7 mouse cellular contexts compared by ENCODE assay signal in the genomic region with DNA sequence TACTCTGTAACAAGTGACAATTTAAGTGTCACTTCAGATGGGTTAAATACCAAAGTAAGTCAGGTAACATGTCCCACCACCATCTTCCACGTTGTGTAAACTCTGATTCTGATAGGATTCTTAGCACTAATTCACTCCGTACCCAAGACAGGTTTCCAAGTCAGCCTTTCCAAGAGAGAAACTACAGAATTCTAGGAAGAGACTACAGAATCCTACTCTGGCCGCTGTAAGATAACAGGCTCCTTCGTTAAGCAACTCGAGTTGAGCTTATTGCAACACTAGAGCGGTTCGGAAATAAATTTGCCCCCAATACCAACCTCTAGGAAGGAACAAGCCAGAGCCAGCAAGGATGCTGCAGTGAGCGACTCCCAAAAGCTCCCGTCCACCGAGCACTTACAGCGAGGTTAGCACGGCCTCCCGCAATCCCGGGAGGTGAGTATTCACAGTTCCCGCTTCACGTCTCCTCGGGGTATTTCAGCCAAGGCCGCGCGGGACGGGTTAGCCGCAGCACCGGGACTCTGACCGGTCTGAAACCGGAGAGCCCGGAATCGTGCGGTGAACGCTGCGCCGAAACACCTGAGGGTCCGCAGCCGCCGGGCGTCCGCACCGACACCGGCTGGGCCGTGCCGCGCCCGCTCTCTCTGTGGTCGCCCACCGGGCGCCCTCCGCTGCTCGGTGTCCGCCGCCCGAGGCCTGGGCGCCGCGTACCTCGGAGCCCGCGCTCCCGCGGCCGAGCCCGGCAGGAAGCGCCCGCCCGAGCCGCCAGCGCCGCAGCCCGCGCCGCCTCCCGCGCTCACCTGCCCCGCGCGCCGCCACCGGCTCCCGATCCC. TPM values are rescaled to one million over a fixed set of nuclear protein-coding genes. Genes with fewer than 3 reads are reported as not detected.
DNase-seq lines count a peak whose midpoint lies in the region; ATAC-seq and TF ChIP-seq lines count a peak whose summit lies in the region.

No protein-coding gene starts in this region.

- H3K4me2 ChIP-seq in hindbrain, embryonic 15.5 days = peak overlapping the region; percentile 62
- H3K4me2 ChIP-seq in liver, embryonic 13.5 days = peak overlapping the region; percentile 76
- peak overlapping the region; percentile 73 for H3K4me2 ChIP-seq in neural tube, embryonic 12.5 days (replicated peaks)

- H3K27ac ChIP-seq in spleen, adult 2 months (ENCODE audit: insufficient read depth, low read length) = peak overlapping the region; percentile 74
- H3K27ac ChIP-seq in forebrain, embryonic 10.5 days = peak overlapping the region; percentile 93
- H3K27ac ChIP-seq in hindbrain, embryonic 15.5 days (replicated peaks) = peak overlapping the region; percentile 98
- H3K27ac ChIP-seq in liver, embryonic 13.5 days = peak overlapping the region; percentile 84
- H3K27ac ChIP-seq in neural tube, embryonic 12.5 days = peak overlapping the region; percentile 89

- TF ChIP-seq POLR2A in spleen, adult 2 months (IDR thresholded peaks at IDR 0.05; ENCODE audit: low read depth, low read length) = no peak

- no peaks in the 10 kb centered on the region for H3K4me1 ChIP-seq in spleen, adult 2 months (ENCODE audit: control insufficient read depth, insufficient read depth, insufficient read length)
- peaks cover 26% of the 10 kb centered on the region for H3K4me1 ChIP-seq in forebrain, embryonic 10.5 days
- peaks cover 26% of the 10 kb centered on the region for H3K4me1 ChIP-seq in hindbrain, embryonic 15.5 days (replicated peaks)
- H3K4me1 ChIP-seq in liver, embryonic 13.5 days (replicated peaks) = peaks cover 56% of the 10 kb centered on the region
- H3K4me1 ChIP-seq in neural tube, embryonic 12.5 days = peaks cover 13% of the 10 kb centered on the region

- peak in 1 of 2 experiments; percentile 6 for DNase-seq in spleen, adult 2 months (ENCODE audit: low read depth in 1 of 2, low spot score in 2 of 2)
- no peak for DNase-seq in spleen, adult 12 weeks (ENCODE audit: low spot score)
- DNase-seq in adrenal gland, adult 2 months = peak; percentile 70
- peak; percentile 55 for DNase-seq in forebrain, embryonic 10.5 days (ENCODE audit: extremely low spot score, low spot score)
- peak; percentile 43 for DNase-seq in liver, embryonic 13.5 days

- no peak for TF ChIP-seq CTCF in spleen, adult 2 months (IDR thresholded peaks at IDR 0.05; ENCODE audit: extremely low read depth, insufficient read depth, insufficient read length, insufficient replicate concordance)

- H3K9me3 ChIP-seq in forebrain, embryonic 10.5 days = no peaks in the 10 kb centered on the region
- H3K9me3 ChIP-seq in hindbrain, embryonic 15.5 days = no peaks in the 10 kb centered on the region
- H3K9me3 ChIP-seq in liver, embryonic 13.5 days (replicated peaks) = no peaks in the 10 kb centered on the region
- H3K9me3 ChIP-seq in neural tube, embryonic 12.5 days = no peaks in the 10 kb centered on the region

- ATAC-seq in hindbrain, embryonic 15.5 days (ENCODE audit: low FRiP score, low read depth) = no peak; the same call in 1 of the 2 replicates
- ATAC-seq in liver, embryonic 13.5 days (ENCODE audit: low read depth) = peak; percentile 77
- peak; percentile 81 for ATAC-seq in neural tube, embryonic 12.5 days (ENCODE audit: low FRiP score, low read depth)

- H3K4me3 ChIP-seq in spleen, adult 2 months (ENCODE audit: extremely low read depth, insufficient read depth, insufficient read length) = peak overlapping the region; percentile 86
- H3K4me3 ChIP-seq in forebrain, embryonic 10.5 days = peak overlapping the region; percentile 89
- H3K4me3 ChIP-seq in hindbrain, embryonic 15.5 days = peak overlapping the region; percentile 91
- H3K4me3 ChIP-seq in liver, embryonic 13.5 days (replicated peaks) = peak overlapping the region; percentile 90
- H3K4me3 ChIP-seq in neural tube, embryonic 12.5 days = peak overlapping the region; percentile 84

- WGBS in spleen, adult 2 months = 1% methylated on average over 72 of the region's 77 CpGs
- WGBS in forebrain, embryonic 10.5 days = under 1% methylated on average over 73 of the region's 77 CpGs
- WGBS in hindbrain, embryonic 15.5 days = under 1% methylated on average over 44 of the region's 77 CpGs
- under 1% methylated on average over 60 of the region's 77 CpGs for WGBS in liver, embryonic 13.5 days (ENCODE audit: insufficient replicate concordance)
- under 1% methylated on average over 77 of the region's 77 CpGs for WGBS in neural tube, embryonic 12.5 days

- peak overlapping the region; percentile 95 for H3K9ac ChIP-seq in hindbrain, embryonic 15.5 days
- H3K9ac ChIP-seq in liver, embryonic 13.5 days = peak overlapping the region; percentile 94
- peak overlapping the region; percentile 86 for H3K9ac ChIP-seq in neural tube, embryonic 12.5 days

- H3K36me3 ChIP-seq in spleen, adult 2 months (ENCODE audit: control insufficient read depth, insufficient read depth, low read length) = no peaks in the 10 kb centered on the region
- H3K36me3 ChIP-seq in forebrain, embryonic 10.5 days (replicated peaks) = 0 out of 2 replicates have a peak, but pooled peaks cover 4% of the 10 kb centered on the region
- H3K36me3 ChIP-seq in hindbrain, embryonic 15.5 days = no peaks in the 10 kb centered on the region
- no peaks in the 10 kb centered on the region for H3K36me3 ChIP-seq in liver, embryonic 13.5 days
- no peaks in the 10 kb centered on the region for H3K36me3 ChIP-seq in neural tube, embryonic 12.5 days

- H3K27me3 ChIP-seq in spleen, adult 2 months (ENCODE audit: control insufficient read depth, insufficient read depth, low read length) = peaks cover 10% of the 10 kb centered on the region
- peaks cover 24% of the 10 kb centered on the region for H3K27me3 ChIP-seq in forebrain, embryonic 10.5 days (ENCODE audit: poor library complexity, severe bottlenecking)
- H3K27me3 ChIP-seq in hindbrain, embryonic 15.5 days = no peaks in the 10 kb centered on the region
- H3K27me3 ChIP-seq in liver, embryonic 13.5 days = no peaks in the 10 kb centered on the region
- H3K27me3 ChIP-seq in neural tube, embryonic 12.5 days (replicated peaks) = no peaks in the 10 kb centered on the region; the same call in 1 of the 2 replicates

RNA-seq across cellular contexts. Expression of a gene that starts 1.0 kb away (rescaled TPM):
- 2.9 TPM in 2 replicates for polyA plus RNA-seq in spleen, adult 2 months (2012; rRNA removed)
- total RNA-seq in adrenal gland, adult 2 months (2021) = 10 to 100 TPM; 15.6 to 20.7 TPM
- polyA plus RNA-seq in adrenal gland, adult 2 months (2012; rRNA removed) = 1.4 and 2.0 TPM in 2 replicates
- 1.9 and 2.2 TPM in 2 replicates for polyA plus RNA-seq in forebrain, embryonic 10.5 days (2016; fragmentation: Nextera tagmentation; extraction: Ambion mirVana)
- polyA plus RNA-seq in hindbrain, embryonic 15.5 days (2015; fragmentation: Nextera tagmentation; extraction: Ambion mirVana) = 2.4 and 3.8 TPM in 2 replicates
- 2.5 and 2.6 TPM in 2 replicates for polyA plus RNA-seq in liver, embryonic 13.5 days (2015; fragmentation: Nextera tagmentation; extraction: Ambion mirVana)
- polyA plus RNA-seq in neural tube, embryonic 12.5 days (2016; fragmentation: Nextera tagmentation; extraction: Ambion mirVana) = 2.3 TPM in 2 replicates
